Mouse (Mus musculus): Measurements from ENCODE around the gene Gpalpp1.

Gpalpp1 gene

GRCm38 (mm10) chr14:76110396-76111221, at the start of gene Gpalpp1, which contains the start of gene Nufip1:
Gene Gpalpp1 (minus strand): TSS chr14:76110760.
Gene Nufip1 (plus strand): TSS chr14:76110891.
- no peak; the same call in 1 of the 2 replicates for TF ChIP-seq GATA4 (IDR thresholded peaks at IDR 0.05; ENCODE audit: insufficient replicate concordance, low read length)

DNA sequence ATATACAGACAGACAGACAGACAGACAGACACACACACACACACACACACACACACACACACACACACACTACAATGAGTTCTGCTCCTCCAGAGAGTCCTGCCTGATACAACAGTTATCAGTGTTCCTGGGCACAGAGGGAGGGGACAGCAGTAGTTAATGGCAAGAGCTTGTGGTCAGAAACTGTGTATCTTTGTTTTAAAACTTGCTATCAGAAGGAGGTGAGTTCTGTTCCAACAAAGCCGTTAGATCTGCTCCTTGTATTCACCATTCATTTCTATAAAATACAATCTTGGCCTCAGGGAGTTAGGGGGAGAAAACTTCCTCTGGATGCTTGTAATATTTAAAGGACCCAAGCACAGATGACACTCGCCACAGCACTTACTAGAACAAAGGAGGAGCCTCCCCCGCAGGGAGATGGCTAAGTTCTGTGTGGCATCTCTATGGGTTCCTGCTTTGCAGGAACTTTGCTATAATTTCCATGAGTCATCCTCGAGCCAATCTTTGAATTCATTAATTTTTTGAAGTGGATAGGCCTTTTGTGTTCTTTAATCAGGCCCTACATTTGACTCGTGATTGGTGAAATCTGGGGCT, 47.7 kb upstream of the Gpalpp1 start:
- no peak for TF ChIP-seq GATA4 (IDR thresholded peaks at IDR 0.05; ENCODE audit: insufficient replicate concordance, low read length)

- no peak for TF ChIP-seq GATA4 (IDR thresholded peaks at IDR 0.05; ENCODE audit: insufficient replicate concordance, low read length)
Measured at GRCm38 (mm10) chr14:76153828-76154227, 43.3 kb upstream of the Gpalpp1 start.

GRCm38 (mm10) chr14:76153003-76153675, 42.6 kb upstream of the Gpalpp1 start:
- no peak for TF ChIP-seq GATA4 (IDR thresholded peaks at IDR 0.05; ENCODE audit: insufficient replicate concordance, low read length)

- TF ChIP-seq GATA4 (IDR thresholded peaks at IDR 0.05; ENCODE audit: insufficient replicate concordance, low read length): peak; percentile 19; the same call in 1 of the 2 replicates
Measured at GRCm38 (mm10) chr14:76152162-76153002, 41.8 kb upstream of the Gpalpp1 start.

GRCm38 (mm10) chr14:76151820-76152161, 41.2 kb upstream of the Gpalpp1 start:
- TF ChIP-seq GATA4 (IDR thresholded peaks at IDR 0.05; ENCODE audit: insufficient replicate concordance, low read length): no peak

GRCm38 (mm10) chr14:76151011-76151410, 40.5 kb upstream of the Gpalpp1 start:
- TF ChIP-seq GATA4 (IDR thresholded peaks at IDR 0.05; ENCODE audit: insufficient replicate concordance, low read length): no peak

DNA sequence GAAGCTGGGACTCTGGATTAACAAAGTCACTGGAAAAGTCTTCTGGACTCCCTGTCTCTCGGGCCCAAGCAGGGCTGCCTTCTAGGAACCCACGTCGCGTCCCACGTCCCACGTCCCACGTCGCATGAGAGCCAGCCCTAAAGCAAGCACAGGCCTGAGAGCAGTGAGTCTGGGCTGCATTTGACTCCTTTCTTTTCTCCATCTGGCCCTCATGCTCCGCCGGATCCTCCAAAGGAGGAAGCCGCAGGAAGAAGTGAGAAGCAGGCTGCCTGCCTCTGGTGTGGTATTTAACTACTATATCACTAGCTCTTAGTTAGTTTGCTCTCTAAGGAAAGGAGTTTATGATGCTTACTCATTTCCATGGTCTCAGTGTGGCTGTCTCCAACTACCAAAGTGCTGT, 39.9 kb upstream of the Gpalpp1 start:
- TF ChIP-seq GATA4 (IDR thresholded peaks at IDR 0.05; ENCODE audit: insufficient replicate concordance, low read length): no peak

DNA sequence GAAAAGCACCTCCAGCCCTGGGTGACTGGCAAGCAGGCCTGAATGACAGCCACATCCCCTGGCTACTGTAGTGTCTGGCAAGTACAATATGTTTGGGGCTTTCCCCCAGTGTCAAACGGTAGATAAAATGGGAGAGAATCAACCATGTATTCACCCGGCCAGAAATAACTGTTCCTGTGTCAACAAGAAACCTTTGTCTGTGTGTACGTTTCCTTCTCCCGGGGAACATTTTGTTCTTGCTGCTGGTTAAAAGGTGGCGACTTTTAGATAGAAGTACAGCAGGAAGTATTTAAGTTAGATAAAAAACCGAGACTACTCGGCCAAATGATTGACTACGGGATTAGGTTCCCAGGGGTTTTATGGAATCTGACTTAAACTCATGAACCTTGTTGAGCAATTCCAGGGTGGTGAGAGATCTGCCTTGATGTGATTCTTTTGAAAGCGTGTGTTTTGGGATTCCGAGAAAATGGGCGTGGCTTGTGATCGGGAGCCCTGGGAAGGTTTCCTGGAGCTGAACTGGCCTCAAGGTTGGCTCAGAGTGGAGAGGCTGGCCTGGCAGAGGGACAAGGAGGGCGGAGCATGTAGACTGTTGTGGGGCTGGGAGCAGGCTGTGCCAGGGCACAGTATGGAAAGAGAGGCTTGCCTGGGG, 39.1 kb upstream of the Gpalpp1 start:
- TF ChIP-seq GATA4 (IDR thresholded peaks at IDR 0.05; ENCODE audit: insufficient replicate concordance, low read length): peak; percentile 54; the same call in 1 of the 2 replicates

DNA sequence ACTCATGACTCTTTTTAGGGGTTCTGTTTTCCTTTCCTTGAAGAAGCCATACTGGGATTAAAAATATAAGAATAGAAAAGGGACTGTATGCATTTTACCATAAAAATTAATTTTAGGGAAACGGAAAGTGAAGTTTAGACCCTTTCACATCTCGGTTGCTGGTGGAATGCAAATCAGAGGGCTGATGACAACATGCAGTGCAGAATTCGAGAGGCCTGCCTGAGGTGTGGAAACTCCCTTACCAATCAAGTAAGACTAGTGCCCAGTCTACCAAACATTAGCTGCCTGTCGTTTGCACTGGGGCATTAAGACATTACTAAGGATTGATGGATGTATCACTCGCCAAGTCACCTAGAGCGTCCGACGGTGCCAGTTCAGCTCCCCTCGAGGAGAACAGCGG, 37.7 kb upstream of the Gpalpp1 start:
- TF ChIP-seq GATA4 (IDR thresholded peaks at IDR 0.05; ENCODE audit: insufficient replicate concordance, low read length): no peak

- TF ChIP-seq GATA4 (IDR thresholded peaks at IDR 0.05; ENCODE audit: insufficient replicate concordance, low read length): no peak
Measured at GRCm38 (mm10) chr14:76147061-76147460, 36.5 kb upstream of the Gpalpp1 start.

GRCm38 (mm10) chr14:76145868-76146267, 35.3 kb upstream of the Gpalpp1 start:
- no peak for TF ChIP-seq GATA4 (IDR thresholded peaks at IDR 0.05; ENCODE audit: insufficient replicate concordance, low read length)

DNA sequence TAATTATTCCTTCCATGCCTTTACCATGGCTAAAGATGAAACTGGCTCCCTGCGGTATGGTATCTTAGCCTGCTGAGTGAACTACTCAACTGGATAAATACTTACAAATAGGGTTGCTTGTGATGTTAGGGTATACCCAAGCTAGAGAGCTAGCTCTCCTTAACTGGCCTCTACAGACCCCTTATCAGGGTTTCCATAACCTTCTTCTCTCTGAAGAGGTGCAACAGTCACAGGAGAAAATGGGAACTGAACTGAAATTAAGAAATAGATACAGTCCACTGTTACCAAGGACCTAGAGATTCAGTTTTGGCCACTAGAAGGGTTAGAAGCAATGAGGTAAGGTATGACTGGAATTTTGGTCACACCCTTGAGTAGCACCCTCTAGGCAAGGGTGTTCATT, 34.7 kb upstream of the Gpalpp1 start:
- no peak for TF ChIP-seq GATA4 (IDR thresholded peaks at IDR 0.05; ENCODE audit: insufficient replicate concordance, low read length)

GRCm38 (mm10) chr14:76134975-76135374, 24.4 kb upstream of the Gpalpp1 start:
- no peak for TF ChIP-seq GATA4 (IDR thresholded peaks at IDR 0.05; ENCODE audit: insufficient replicate concordance, low read length)

- no peak for TF ChIP-seq GATA4 (IDR thresholded peaks at IDR 0.05; ENCODE audit: insufficient replicate concordance, low read length)
Measured at GRCm38 (mm10) chr14:76128174-76128573, 17.6 kb upstream of the Gpalpp1 start.
